Mouse (Mus musculus) kidney, postnatal 4 days (tissue): Measurements from ENCODE around the gene Sprr2b.
"Not testable (repeated sequence)": the region's sequence is repeated elsewhere in the genome, so short reads cannot be mapped to it uniquely, and the experiment has no call there.

Experiments used
- DNase-seq, 2 experiments: peaks; one replicate each; pipeline ENCODE4 v3.0.0; 2021; ENCODE audit warnings: mixed read lengths in 2 of 2

Gene Sprr2b

DNA sequence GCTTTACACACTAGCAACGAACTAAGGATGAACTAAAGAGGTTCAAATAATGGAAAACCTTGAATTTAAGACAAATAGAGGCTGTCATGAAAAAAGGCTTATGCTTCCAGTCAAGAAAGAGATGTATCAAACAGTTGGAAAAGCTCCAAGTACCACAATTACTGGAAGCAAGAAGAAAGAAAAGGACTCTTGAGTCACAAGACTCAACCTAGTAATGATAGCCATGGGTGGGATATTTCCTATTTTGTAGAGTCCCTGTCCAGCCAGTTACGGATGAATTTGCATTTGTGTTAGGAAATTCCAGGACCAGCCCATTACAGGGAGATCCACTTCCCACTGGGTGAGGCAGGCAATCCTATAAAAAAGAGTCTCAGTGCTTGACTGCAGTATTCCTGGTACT, at the start of gene Sprr2b:
Gene Sprr2b, plus strand, starts transcription at position 301 of the 400 bp plus-strand sequence.
- DNase-seq, result no peak

DNA sequence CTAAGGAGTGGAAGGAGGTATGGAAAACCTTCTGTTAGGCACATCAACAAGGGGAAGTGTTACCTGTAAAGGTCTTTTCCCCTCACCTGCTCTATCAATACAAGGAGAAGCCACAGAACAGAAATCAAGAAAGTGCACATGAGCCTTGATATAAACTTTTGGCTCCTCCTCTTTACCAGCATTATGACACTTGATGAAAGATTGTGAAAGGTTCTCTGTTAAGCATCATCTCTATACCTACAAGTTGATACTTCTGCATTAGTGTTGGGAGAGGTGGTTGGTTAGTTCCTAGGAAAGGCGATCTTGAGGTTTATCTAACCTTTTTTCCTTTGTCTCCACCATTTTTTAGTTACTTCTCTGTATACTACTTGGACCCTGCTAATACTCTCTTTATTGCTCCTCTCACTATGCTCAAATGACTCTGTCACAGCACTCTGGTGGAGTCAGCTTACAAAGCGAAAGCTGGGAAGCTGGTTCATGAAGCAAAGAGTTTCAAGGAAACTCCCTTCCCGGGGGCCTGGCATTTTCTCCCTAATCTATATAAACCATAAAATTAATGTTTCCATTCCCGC, 44.9 kb upstream of the Sprr2b start:
- not testable (repeated sequence) for DNase-seq

DNA sequence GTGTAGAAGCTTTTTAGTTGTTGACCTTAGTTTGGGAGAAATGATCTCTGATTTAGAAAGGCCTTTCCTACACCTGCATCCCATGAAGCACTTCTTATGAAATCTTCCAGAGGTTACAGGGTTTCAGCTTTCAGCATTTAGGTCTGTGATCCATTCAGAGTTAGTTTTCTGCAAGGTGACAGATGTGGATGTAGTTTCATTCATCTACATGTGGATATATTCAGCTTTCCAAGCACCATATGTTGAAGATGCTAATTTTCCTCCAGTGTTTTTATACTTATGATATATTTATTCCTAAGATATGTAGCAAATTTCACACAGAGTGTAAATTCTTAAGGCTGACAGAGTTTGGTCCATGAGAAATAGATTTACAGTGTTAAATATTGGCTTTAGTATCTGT, 42.9 kb upstream of the Sprr2b start:
- DNase-seq, result not testable (repeated sequence)

DNA sequence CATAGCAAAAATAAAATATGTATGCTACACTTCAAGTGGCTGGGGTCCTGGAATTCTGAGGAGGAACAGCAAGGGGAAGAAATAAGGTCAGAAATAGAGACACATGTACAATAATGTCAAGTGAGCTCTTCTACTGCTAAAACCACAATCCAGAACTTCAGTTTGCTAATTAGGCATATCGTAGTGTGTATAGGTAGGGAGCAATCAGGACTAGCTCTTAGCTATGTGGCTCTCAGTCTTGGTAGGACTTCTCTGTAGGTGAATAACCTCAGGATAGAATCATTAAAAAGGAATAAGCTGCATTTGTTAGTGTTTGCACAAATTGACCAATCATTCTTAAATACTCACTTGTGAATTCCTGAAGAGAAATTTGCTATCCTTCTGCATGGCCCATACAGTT, 42.4 kb upstream of the Sprr2b start:
- DNase-seq, result not testable (repeated sequence)

DNA sequence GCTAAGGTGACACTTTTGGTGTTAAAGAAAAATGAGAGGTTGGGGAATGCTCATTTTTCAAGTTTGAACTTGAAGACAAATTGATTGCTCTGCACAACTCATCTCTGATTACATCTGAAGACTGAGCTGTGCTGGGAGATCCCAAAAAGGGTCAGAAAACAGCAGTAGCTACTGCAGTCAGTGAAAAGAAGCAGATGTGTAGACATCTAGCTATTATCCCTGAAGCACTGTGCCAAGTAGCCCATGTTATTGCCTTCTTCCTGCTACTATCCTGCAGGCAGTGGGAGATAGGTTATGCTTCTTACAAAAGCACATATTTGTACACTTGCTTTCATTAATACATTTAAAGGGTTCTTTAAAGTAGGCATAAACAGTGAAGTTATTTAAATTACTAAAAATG, 36.8 kb upstream of the Sprr2b start:
- not testable (repeated sequence) for DNase-seq

DNA sequence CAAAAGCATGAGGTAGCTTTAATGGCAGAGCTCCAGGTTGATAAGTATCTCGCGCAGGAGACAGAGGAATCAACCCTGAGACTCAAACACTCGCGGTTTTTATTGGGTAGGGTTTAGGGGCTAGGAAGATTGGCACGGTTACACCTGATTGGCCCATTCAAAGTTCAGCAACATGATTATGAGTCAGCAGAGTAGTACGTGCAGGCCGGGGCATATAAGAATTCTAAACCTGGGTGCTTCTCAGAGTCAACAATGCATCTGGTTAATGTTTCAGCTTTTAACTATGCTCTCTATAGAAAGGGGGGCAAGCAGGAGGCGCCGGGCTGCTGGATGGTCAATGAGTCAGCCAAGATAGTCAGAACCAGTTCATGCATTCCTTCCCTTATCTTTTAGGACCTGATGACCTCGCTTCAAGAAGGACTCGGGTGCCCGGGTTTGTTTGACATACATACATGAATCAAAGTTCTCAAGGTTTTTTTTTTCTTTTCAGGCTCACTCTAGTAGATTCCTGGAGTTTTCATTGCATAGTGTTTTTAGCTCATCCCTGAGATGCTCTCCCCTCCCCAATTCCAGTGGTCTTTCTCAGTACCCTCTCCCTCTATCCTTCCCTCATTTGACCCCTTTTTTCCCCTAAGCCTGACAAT, 35.3 kb upstream of the Sprr2b start:
- not testable (repeated sequence) for DNase-seq

DNA sequence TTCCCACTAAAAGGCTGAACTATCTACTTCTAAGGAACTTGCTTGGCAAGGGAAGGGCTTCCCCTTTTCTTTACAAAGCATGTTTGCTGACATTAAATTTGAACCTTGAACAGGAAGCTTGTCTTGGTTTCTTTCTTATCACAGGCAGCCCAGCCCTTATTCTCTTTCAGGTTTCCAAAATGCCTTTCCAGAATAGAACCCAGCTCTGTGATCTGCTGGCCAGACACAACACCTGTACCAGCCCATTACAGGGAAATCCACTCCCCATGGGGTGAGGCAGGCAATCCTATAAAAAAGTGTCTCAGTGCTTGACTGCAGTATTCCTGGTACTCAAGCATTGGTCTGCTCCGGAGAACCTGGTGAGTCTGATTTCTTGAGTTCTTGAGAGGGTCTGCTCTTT, 31.3 kb upstream of the Sprr2b start, which contains the start of gene Sprr2a3:
Gene Sprr2a3, plus strand, starts transcription at position 317 of the 400 bp plus-strand sequence.
- not testable (repeated sequence) for DNase-seq

DNA sequence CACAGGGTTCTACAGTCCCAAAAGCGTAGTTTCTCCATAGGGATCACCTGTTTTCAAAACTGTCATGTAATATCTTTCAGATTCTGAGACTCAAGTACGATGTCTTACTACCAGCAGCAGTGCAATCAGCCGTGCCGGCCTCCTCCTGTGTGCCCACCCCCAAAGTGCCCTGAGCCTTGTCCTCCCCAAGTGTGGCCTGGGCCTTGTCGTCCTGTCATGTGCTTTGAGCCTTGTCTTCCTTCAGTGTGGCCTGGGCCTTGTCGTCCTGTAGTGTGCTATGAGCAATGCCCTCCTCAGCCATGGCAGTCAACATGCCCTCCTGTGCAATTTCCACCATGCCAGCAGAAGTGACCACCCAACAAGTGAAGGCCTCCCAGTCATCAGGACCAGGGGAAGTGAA, 27.9 kb upstream of the Sprr2b start:
- not testable (repeated sequence) for DNase-seq

DNA sequence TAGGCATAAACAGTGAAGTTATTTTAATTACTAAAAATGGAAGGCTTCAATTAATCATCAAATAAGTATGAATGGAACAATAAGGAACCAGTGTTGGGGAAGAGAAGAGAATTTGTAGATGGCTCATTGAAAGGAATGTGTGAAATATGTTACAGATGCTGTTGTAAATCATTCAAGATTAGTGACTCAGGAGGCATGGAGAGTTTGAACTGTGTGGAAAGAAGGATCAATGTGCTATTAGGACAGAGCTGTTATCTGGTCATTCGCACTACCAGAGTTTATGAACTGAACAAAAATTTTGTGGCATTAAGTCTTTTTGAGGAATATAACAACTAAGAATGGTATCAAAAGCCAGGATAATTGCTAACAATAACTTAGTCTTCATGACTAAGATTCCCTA, 9.0 kb upstream of the Sprr2b start:
- DNase-seq, result no peak

DNA sequence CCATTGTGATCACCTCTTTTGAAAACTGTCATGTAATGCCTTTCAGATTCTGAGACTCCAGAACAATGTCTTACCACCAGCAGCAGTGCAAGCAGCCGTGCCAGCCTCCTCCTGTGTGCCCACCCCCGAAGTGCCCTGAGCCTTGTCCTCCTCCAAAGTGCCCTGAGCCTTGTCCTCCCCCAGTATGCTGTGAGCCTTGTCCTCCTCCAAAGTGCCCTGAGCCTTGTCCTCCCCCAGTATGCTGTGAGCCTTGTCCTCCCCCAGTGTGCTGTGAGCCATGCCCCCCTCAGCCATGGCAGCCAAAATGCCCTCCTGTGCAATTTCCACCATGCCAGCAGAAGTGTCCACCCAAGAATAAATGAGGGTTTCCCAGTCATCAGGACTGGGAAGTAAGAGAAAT, 964 bp downstream of the Sprr2b start:
- peak; percentile 3 to 12 for DNase-seq

DNA sequence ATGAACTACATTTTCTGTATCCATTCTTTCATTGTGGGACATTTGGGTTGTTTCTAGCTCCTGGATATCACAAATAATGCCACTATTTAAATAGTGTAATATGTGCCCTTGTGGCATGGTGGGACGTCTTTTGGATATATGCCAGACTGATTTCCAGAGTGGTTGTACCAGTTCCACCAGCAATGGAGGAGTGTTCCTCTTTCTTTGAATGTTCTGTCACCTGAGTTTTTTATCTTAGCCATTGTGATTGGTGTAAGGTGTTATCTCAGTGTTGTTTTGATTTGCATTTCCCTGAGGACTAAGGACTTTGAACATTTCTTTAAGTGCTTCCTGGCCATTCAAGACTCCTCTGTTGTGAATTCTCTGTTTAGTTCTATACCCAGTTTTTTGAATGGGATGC, 19.9 kb downstream of the Sprr2b start:
- no peak for DNase-seq

DNA sequence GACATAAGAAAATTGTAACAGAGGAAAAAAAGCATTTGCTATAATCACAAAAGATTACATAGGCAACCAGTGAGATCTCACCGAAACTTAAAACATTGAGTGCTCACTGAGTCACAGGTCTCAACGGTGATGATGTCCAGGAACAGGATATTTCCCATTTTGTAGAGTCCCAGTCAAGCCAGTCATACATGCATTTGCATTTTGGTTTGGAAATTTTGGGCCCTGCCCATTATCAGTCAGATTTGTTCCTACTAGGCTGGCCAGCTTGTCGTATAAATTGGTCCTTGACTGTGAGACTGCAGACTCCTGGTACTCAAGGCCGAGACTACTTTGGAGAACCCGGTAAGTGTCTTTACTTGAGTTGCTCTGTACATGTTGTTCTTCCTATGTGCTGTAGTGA, 22.4 kb downstream of the Sprr2b start, which contains the start of gene Sprr2d:
Gene Sprr2d, plus strand, starts transcription at position 301 of the 400 bp plus-strand sequence.
- DNase-seq, result no peak

DNA sequence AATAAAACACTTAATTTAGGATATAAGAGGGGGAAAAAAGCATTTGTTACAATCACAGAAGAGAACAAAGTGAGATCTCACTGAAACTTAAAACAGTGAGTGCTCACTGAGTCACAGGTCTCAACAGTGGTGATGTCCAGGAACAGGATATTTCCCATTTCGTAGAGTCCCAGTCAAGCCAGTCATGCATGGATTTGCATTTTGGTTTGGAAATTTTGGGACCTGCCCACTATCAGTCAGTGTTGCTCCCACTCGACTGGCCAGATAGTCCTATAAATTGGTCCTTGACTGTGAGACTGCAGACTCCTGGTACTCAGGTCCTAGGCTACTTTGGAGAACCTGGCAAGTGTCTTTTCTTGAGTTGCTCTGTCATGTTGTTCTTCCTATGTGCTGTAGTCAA, 35.4 kb downstream of the Sprr2b start, which contains the start of gene Sprr2e:
Gene Sprr2e, plus strand, starts transcription at position 301 of the 400 bp plus-strand sequence.
- DNase-seq, result no peak

DNA sequence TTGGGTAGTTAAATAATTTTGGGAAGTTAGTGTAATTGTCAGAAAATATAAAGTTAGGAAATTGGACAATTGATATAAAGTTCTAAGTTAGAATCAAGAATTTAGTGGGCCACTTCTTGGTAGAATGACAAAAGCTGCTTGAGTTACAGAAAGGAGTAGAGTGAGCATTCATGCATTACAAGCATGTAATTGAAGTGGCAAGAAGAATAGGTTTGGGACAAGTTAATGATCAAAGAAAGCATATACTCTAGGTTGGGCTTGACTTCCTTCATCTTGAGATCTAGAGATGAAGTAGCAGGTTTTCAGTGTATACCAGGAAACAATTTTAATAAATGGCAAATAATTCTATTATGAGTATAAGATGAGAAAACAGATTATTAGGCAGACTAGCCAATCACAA, 45.2 kb downstream of the Sprr2b start:
- DNase-seq, result no peak

DNA sequence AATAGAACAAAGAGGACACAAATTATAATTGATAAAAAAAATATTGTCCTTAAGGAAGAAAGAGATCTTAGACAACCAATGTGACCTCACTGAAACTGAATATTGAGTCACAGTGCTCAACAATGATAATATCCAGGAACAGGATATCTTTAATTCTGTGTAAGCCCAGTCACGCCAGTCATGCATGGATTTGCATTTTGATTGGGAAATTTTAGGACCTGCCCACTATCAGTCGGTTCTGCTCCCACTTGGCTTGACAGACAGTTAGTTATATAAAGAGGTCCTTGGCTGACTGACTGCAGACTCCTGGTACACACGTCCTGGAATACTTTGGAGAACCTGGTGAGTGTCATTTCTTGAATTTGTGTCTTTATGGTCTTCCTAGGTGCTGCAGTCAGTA, 48.5 kb downstream of the Sprr2b start, which contains the start of gene Sprr2f:
Gene Sprr2f, plus strand, starts transcription at position 301 of the 400 bp plus-strand sequence.
- DNase-seq, result no peak
